Mouse (Mus musculus): ENCODE measurements around the gene Rassf7.
A peak's percentile ranks its signal among the peaks of the same experiment; 100 is the strongest.

The Rassf7 gene

GRCm38 (mm10) chr7:141215101-141215879 is at the start of gene Rassf7:
Rassf7 (plus strand) TSS chr7:141215860.
- DNase-seq (ENCODE audit: low read depth in 2 of 2, low spot score in 2 of 2), result peak; percentile 90 to 93

GRCm38 (mm10) chr7:141167901-141168517 is 47.7 kb upstream of the Rassf7 start:
- DNase-seq (ENCODE audit: low read depth in 2 of 2, low spot score in 2 of 2), result no peak

GRCm38 (mm10) chr7:141168518-141168953 is 47.1 kb upstream of the Rassf7 start:
- no peak for DNase-seq (ENCODE audit: low read depth in 2 of 2, low spot score in 2 of 2)

- no peak for DNase-seq (ENCODE audit: low read depth in 2 of 2, low spot score in 2 of 2)
These were observed 46.4 kb upstream of the Rassf7 start for GRCm38 (mm10) chr7:141169300-141169699.

- no peak for DNase-seq (ENCODE audit: low read depth in 2 of 2, low spot score in 2 of 2)
These were observed 45.8 kb upstream of the Rassf7 start for GRCm38 (mm10) chr7:141169866-141170265.

GRCm38 (mm10) chr7:141172116-141173006 is 43.3 kb upstream of the Rassf7 start, which contains the start of gene Rnh1:
Rnh1 (minus strand) TSS chr7:141172857.
- DNase-seq (ENCODE audit: low read depth in 2 of 2, low spot score in 2 of 2), result peak; percentile 71 to 86

GRCm38 (mm10) chr7:141173323-141173850 is 42.3 kb upstream of the Rassf7 start:
- DNase-seq (ENCODE audit: low read depth in 2 of 2, low spot score in 2 of 2), result no peak

- no peak for DNase-seq (ENCODE audit: low read depth in 2 of 2, low spot score in 2 of 2)
These were observed 40.6 kb upstream of the Rassf7 start for GRCm38 (mm10) chr7:141175068-141175467.

- peak; percentile 81 to 85 for DNase-seq (ENCODE audit: low read depth in 2 of 2, low spot score in 2 of 2)
These were observed 39.5 kb upstream of the Rassf7 start for GRCm38 (mm10) chr7:141176173-141176572.

- no peak for DNase-seq (ENCODE audit: low read depth in 2 of 2, low spot score in 2 of 2)
These were observed 27.5 kb upstream of the Rassf7 start for GRCm38 (mm10) chr7:141188194-141188593.

GRCm38 (mm10) chr7:141188733-141189132 is 26.9 kb upstream of the Rassf7 start:
- DNase-seq (ENCODE audit: low read depth in 2 of 2, low spot score in 2 of 2), result no peak

GRCm38 (mm10) chr7:141190220-141190619 is 25.4 kb upstream of the Rassf7 start:
- no peak for DNase-seq (ENCODE audit: low read depth in 2 of 2, low spot score in 2 of 2)

GRCm38 (mm10) chr7:141191036-141191435 is 24.6 kb upstream of the Rassf7 start:
- DNase-seq (ENCODE audit: low read depth in 2 of 2, low spot score in 2 of 2), result no peak

- DNase-seq (ENCODE audit: low read depth in 2 of 2, low spot score in 2 of 2), result no peak
These were observed 23.6 kb upstream of the Rassf7 start for GRCm38 (mm10) chr7:141191796-141192685.

GRCm38 (mm10) chr7:141192776-141193347 is 22.8 kb upstream of the Rassf7 start:
- DNase-seq (ENCODE audit: low read depth in 2 of 2, low spot score in 2 of 2), result no peak

GRCm38 (mm10) chr7:141193348-141193856 is 22.3 kb upstream of the Rassf7 start:
- no peak for DNase-seq (ENCODE audit: low read depth in 2 of 2, low spot score in 2 of 2)

- DNase-seq (ENCODE audit: low read depth in 2 of 2, low spot score in 2 of 2), result peak; percentile 92 to 95
These were observed 21.7 kb upstream of the Rassf7 start, which contains the start of the genes Hras and Lrrc56 for GRCm38 (mm10) chr7:141193948-141194347. Hras (minus strand) TSS chr7:141194005. Lrrc56 (plus strand) TSS chr7:141194157.

GRCm38 (mm10) chr7:141194409-141194808 is 21.3 kb upstream of the Rassf7 start:
- no peak for DNase-seq (ENCODE audit: low read depth in 2 of 2, low spot score in 2 of 2)

- DNase-seq (ENCODE audit: low read depth in 2 of 2, low spot score in 2 of 2), result peak; percentile 75 to 89
These were observed 20.8 kb upstream of the Rassf7 start for GRCm38 (mm10) chr7:141194830-141195229.
